Mouse (Mus musculus) olfactory bulb, adult 2 months (tissue): ENCODE measurements around the gene Frmd4a. TPM values are rescaled to one million over a fixed set of nuclear protein-coding genes. Genes with fewer than 3 reads are reported as not detected.

Experiments used
- H3K27ac ChIP-seq: fragments of 200-500 bp; 2 replicates; pipeline ENCODE4 v1.5.1; 2012; ENCODE audit warnings: low read depth, low read length; ENCODE audit not compliant: insufficient read depth
- H3K4me1 ChIP-seq: fragments of 200-500 bp; 2 replicates; pipeline ENCODE4 v1.6.1; 2012; ENCODE audit warnings: low read length; ENCODE audit not compliant: control insufficient read depth, insufficient read depth
- H3K4me3 ChIP-seq: fragments of 200-500 bp; 2 replicates; pipeline ENCODE4 v1.5.1; 2012; ENCODE audit warnings: mild to moderate bottlenecking, low read depth, low read length, moderate library complexity; ENCODE audit not compliant: insufficient read depth
- CTCF ChIP-seq: fragments of 200-500 bp; IDR thresholded peaks from 2 replicates; pipeline ENCODE4 v1.5.1; 2012; ENCODE audit warnings: low read depth, mild to moderate bottlenecking, low read length, moderate library complexity; ENCODE audit not compliant: insufficient read depth
- POLR2A ChIP-seq: fragments of 200-500 bp; IDR thresholded peaks from 2 replicates; pipeline ENCODE4 v1.6.1; 2012; ENCODE audit warnings: mild to moderate bottlenecking, low read depth, low read length, moderate library complexity; ENCODE audit not compliant: insufficient read depth
- WGBS: fragments of 180-500 bp; shearing (Covaris S2); methylation state at CpG from one replicate; pipeline ENCODE4 v1.1.7; 2018; 5-methylcytosine and 5-hydroxymethylcytosine counted together
- polyA plus RNA-seq: library from polyadenylated mRNA; stranded (reverse); fragments of >200 nt; gene quantifications from 2 replicates; pipeline ENCODE4 v1.2.4, GENCODE M21; 2012; ENCODE audit warnings: low replicate concordance; ENCODE audit not compliant: missing spikeins, insufficient read depth, insufficient read length

The Frmd4a gene
- polyA plus RNA-seq, 1 experiment, result not detected

DNA sequence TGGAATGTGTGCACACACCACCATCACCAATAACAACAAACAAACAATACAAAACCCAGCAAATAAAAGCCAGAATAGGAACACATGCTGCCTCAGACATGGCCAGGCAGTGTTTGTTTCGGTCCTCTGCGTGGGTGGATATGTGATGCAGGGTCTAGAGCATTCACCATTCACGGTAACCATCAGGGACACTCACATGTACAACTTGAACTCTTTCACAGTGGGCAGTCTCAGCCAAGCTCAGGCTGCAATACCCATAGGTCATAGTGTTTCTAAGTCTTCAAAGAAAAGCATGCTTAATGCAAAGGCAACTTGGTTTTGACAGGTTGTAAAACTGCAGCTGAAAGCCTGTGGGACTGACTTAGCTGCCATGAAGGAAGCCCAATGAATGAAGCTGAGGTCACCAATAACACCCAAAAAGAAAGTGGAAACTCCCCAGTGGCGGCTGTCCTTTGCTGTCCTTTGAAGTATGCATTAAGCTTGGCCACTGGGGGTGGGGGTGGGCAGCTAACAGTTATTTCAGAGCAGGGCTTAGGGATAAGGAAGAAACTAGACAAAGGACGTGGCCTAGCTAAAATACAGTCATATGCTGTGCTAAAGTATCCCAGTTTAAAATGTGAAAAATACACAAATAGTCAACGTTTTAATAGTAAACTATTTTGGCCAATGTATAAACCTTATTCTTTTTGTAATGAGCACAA lies 602.5 kb downstream of the Frmd4a start:
- H3K27ac ChIP-seq, result no peak overlapping the region
- no peaks in the 10 kb centered on the region for H3K4me1 ChIP-seq
- TF ChIP-seq CTCF, result no peak
- no peak for TF ChIP-seq POLR2A
- 53% methylated on average over 6 of the region's 6 CpGs for WGBS
- H3K4me3 ChIP-seq, result no peak overlapping the region

DNA sequence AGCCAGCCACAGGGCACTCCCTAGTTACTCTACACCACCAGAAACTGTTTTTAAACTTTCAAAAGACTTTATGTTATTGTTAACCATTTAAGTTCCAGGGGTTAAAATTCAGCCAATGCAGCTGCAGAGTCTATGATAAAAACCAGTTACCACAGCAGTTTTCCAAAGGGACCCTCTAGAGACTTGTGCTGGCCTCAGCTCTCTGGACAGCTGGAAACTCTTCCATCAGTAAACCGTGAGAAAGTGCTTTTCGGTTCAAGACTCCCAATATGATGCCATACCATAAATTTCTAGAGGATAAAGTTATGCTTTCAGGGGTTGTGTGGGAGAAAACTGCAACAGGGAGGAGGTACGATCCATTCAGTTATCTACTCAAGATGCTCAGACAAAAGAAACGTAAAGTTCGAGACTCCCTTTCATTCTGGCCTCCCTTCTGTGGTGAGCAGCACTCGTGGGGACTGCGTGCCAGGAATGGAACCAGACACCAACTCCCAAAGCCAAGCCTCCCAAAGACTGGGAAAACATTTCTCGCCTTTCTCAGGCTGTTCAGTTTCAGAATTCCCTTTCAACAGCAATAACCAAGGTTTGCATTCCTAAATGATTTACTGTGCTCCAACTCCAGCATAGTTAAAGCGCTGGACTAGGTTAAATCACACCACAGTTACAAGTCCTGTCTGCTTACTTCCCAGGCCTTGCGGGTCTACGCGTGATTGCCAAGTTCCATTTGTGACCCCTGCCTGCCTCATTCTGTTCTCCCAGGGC lies 603.3 kb downstream of the Frmd4a start:
- H3K27ac ChIP-seq, result no peak overlapping the region

DNA sequence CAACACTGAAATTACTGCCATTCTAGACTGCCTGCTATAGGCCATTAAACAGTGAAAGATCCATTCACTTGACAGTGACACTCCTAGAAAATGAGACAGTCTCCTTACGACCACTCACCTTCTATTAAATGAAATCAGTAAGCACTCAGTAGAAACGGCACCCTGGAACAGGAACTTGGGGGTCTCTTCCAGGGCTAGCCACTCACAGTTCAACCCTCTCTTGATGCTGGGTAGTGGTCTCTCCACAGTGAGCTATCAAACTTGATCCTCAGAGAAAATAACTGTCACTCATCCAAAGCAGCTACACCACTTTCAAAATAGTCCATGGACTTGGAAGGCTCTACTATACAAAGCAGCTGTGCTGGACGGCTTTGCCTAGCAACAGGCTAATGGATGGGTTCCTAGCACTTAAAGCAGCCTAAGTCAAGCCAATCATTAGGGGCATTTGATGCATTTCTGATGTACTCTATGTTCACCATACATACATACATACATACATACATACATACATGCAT lies 604.0 kb downstream of the Frmd4a start:
- H3K4me3 ChIP-seq, result no peak overlapping the region
- WGBS, result 56% methylated on average over 3 of the region's 3 CpGs
- TF ChIP-seq CTCF, result no peak
- no peak for TF ChIP-seq POLR2A
- H3K4me1 ChIP-seq, result no peaks in the 10 kb centered on the region
- H3K27ac ChIP-seq, result no peak overlapping the region

More for the DNA sequence above, 603.3 kb downstream of the Frmd4a start:
- 62% methylated on average over 12 of the region's 12 CpGs for WGBS
- Histone ChIP-seq H3K4me1 (no peaks in the 10 kb centered on the region), H3K4me3 (no peak overlapping the region)
- TF ChIP-seq CTCF (no peak), POLR2A (no peak)

DNA sequence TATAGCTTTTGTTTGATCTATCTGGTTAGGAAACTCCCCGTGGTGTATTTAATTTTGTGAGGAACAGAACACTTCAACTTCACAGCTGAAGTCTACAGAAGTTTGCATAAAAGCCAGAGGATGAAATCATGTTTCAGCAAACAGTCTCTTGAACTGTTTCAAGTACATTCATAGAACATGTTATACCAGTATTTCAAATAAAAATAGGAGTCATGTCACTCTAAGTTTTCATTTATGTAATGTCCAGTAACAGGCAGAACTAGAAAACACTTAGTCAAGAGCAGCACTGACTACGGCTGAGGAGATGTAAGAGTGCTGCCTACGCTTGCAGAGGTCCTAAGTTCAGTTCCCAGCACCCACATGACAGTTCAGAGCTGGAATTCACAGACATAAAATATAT lies 609.4 kb downstream of the Frmd4a start:
- no peak overlapping the region for H3K27ac ChIP-seq
- no peak overlapping the region for H3K4me3 ChIP-seq
- TF ChIP-seq CTCF, result no peak
- TF ChIP-seq POLR2A, result no peak
- peaks cover 5% of the 10 kb centered on the region for H3K4me1 ChIP-seq
- WGBS, result 92% methylated on average over 3 of the region's 3 CpGs

DNA sequence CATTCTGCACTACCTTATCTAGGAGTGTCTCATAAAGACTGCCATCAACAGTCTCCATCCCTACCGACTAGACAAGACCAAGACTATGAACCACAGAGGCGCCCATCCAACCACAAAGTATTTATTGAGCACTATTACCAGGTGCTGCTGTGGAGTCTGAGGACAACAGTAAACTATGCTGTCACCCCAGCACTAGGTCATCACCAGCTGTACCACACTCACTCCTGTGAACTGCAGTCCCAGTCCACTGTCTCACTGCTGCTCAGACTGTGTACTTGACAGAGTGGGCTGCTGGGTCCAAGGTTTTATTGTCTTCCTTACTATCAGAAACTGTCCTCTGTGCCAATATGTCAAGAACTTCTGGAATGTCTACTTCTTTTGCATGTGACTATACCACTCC lies 611.4 kb downstream of the Frmd4a start:
- Histone ChIP-seq H3K4me1 (peaks cover 5% of the 10 kb centered on the region), H3K27ac (no peak overlapping the region), H3K4me3 (no peak overlapping the region)
- 99% methylated on average over 2 of the region's 2 CpGs for WGBS
- no peak for TF ChIP-seq CTCF
- no peak for TF ChIP-seq POLR2A

DNA sequence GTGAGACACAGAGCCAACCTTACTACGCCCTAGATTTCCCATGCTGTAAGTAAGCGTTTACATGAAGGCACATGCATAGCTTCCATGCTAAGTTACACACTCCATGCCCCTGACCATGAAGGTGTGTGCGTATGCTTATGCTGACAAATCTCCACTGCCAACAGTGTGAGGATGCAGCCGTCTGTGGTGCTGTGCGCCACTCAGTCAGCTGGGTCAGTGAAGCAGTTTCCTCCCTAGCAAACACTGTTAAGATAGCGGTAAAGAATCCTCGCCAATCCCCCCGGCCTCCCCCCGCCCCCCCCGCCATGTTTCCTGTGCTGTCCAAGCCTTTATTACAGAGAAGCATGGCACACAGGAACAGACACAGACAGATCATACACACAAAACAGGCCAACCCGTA lies 612.0 kb downstream of the Frmd4a start:
- Histone ChIP-seq H3K27ac (no peak overlapping the region), H3K4me3 (no peak overlapping the region), H3K4me1 (peaks cover 5% of the 10 kb centered on the region)
- no peak for TF ChIP-seq CTCF
- no peak for TF ChIP-seq POLR2A
- WGBS, result 92% methylated on average over 11 of the region's 11 CpGs

DNA sequence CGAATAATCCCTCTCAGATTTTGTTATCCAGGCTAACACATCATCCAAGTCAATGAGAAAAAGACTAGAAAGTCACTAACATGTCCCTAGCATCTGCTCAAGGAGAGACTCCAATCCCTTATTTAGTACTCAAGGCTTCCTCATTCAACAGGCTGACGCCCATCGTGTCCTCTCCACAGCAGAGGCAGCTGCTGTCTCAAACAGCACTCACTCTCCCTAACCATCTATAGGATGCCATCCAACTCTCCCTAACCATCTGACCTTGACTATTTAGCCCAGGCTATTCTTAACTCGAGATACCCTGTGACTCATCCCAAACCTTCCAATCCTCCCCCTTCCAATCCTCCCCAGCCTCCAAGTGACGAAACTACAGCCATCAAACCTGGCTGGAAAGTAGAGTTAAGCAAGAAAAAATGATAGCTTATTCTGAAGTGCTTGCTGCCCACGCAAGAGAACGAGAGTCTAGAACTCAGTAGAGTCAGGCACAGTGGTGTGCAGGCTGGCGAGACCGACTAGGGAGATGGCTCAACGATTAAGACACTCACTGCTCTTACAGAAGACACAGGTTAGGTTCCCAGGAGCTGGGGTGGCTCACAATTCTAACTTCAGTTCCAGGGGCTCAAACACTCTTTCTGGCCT lies 612.8 kb downstream of the Frmd4a start:
- H3K4me1 ChIP-seq, result peaks cover 8% of the 10 kb centered on the region
- no peak overlapping the region for H3K27ac ChIP-seq
- no peak overlapping the region for H3K4me3 ChIP-seq
- no peak for TF ChIP-seq CTCF
- TF ChIP-seq POLR2A, result no peak
- 82% methylated on average over 10 of the region's 10 CpGs for WGBS

DNA sequence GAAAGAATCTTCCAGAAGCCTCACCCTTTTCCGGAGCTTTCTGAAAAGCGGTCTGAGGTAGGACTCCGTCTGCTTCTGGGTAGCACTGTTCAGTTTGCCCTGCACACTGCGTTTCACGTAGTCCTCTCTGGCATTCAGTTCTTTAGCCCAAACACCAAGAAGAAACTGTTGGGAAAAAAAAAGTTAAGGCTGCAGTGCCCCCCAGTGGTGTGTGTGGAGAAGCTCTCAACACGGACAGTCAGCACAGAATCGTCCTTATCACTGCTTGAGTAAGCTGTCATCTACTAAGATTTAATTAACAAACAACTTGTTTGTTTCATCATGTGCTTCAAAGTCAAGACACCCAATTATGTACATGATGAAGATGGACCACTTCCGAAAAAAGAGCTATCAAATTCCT lies 618.3 kb downstream of the Frmd4a start:
- TF ChIP-seq CTCF (no peak), POLR2A (no peak)
- Histone ChIP-seq H3K4me1 (peaks cover 6% of the 10 kb centered on the region), H3K27ac (no peak overlapping the region), H3K4me3 (no peak overlapping the region)
- 74% methylated on average over 8 of the region's 8 CpGs for WGBS

DNA sequence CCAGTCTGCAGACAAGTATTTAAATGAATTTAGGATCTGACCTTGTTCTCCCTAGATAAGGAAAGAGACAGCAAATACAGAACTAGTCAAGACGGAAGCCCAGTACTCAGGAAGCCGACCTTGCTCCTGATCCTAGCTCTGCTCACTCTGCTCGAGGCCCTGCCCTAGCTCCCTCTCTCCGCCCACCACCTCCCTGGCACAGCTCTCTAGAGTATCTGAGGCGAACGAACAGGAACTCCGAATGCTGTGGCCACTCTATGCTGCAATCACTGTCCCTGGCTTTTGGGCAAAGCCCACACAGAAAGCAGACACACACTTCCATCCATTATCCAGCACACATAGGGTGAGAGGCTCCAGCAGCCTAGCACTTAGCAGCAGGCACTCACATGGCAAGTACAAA lies 619.1 kb downstream of the Frmd4a start:
- 67% methylated on average over 7 of the region's 7 CpGs for WGBS
- no peak for TF ChIP-seq CTCF
- no peak for TF ChIP-seq POLR2A
- H3K4me1 ChIP-seq, result peaks cover 6% of the 10 kb centered on the region
- H3K27ac ChIP-seq, result no peak overlapping the region
- H3K4me3 ChIP-seq, result no peak overlapping the region
